Mouse (Mus musculus) megakaryocyte-erythroid progenitor cell, adult 5-6 weeks (primary cell): ENCODE measurements at regions not wholly inside any gene's neighbourhood (a gene's known extent, or its start where the extent isn't known, plus 50 kb on each side); places are given as distances from the start of the nearest gene placed in this dataset.

ENCODE experiments used
- ATAC-seq: replicated peaks from 2 replicates; pipeline ENCODE4 v1.8.0; 2016; ENCODE audit warnings: mild to moderate bottlenecking, inconsistent platforms; ENCODE audit not compliant: severe bottlenecking, poor library complexity, low FRiP score, low TSS enrichment

DNA sequence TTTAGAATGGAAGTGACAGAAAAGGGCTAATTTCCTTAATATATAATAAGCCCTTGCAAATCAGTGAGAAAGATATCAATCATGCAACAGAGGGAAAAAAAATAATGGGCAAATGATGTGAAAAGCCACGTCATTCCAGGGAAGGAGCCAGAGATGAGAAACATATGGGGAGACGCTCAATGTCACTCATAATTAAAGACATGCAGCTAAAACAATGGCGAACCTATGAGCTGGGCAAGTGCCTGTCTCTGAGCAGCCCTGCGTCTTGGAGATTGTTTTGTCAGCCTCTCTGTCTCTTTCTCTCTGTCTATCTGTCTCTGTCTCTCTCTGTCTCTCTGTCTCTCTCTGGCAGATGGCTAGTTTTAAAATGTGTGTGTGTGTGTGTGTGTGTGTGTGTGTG is 360.1 kb downstream of the Zfp536 start:
- no peak for ATAC-seq

DNA sequence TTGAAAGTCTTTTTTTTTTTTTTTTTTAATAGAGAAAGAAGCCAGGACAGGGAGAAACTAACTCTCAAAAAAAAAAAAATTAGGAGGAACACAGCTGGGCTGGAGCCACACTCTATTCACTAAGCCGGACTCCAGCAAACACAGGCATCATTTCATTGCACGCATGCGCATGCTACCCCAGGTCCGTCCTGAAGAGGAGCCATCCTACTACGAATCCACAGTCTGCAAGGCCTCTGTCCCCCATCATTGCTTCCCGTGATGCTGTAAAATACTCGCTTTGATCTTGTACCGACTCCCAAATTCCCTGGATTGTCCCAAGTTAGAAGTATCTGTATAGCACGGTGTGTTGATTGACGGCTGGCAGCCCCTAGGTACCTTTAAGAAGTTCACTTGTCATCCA is 351.7 kb downstream of the Zfp536 start:
- ATAC-seq: no peak
